Mouse (Mus musculus) CD4-positive, CD25-positive, alpha-beta regulatory T cell, adult 9 weeks (primary cell): ENCODE results near the gene Fam32a. TPM values are rescaled to one million over a fixed set of nuclear protein-coding genes. Genes with fewer than 3 reads are reported as not detected.

ENCODE experiments used
- polyA plus RNA-seq: library from polyadenylated mRNA; unstranded; fragments of 100-300 nt; shearing (Covaris generic); gene quantifications from one replicate; pipeline ENCODE4 v1.2.1, GENCODE M21; 2017

The Fam32a gene
- 123 TPM for polyA plus RNA-seq

GRCm38 (mm10) chr8:72219541-72220363, at the start of gene Fam32a:
TSS of gene Fam32a (plus strand) at chr8:72219730.

GRCm38 (mm10) chr8:72189417-72190214, 29.9 kb upstream of the Fam32a start, which contains the start of gene Hsh2d:
TSS of gene Hsh2d (plus strand) at chr8:72189638.

GRCm38 (mm10) chr8:72212751-72213150, 6.8 kb upstream of the Fam32a start, which contains the start of gene Cib3:
TSS of gene Cib3 (minus strand) at chr8:72212837.

GRCm38 (mm10) chr8:72213536-72213935, 6.0 kb upstream of the Fam32a start, which contains the start of gene Gm11034:
TSS of gene Gm11034 (minus strand) at chr8:72213636.

GRCm38 (mm10) chr8:72239499-72240402, 20.2 kb downstream of the Fam32a start, which contains the start of gene Ap1m1:
TSS of gene Ap1m1 (plus strand) at chr8:72240018.

Other genes starting within 250 kb of the Fam32a start
- 0.92 TPM for gene Cyp4f18, start 210.1 kb upstream of the Fam32a start, polyA plus RNA-seq
- gene Olfr372, start 178.5 kb upstream of the Fam32a start, polyA plus RNA-seq, result not detected
- gene Olfr373, start 136.6 kb upstream of the Fam32a start, polyA plus RNA-seq, result 0.26 TPM
- gene Olfr374, start 112.7 kb upstream of the Fam32a start, polyA plus RNA-seq, result 0.19 TPM
- gene Tpm4, start 84.8 kb upstream of the Fam32a start, polyA plus RNA-seq, result 240 TPM
- gene Rab8a, start 58.5 kb upstream of the Fam32a start, polyA plus RNA-seq, result 226 TPM
- 35.8 TPM for gene Hsh2d, start 30.1 kb upstream of the Fam32a start, polyA plus RNA-seq
- 0.14 TPM for gene Cib3, start 6.9 kb upstream of the Fam32a start, polyA plus RNA-seq
- gene Gm11034, start 6.1 kb upstream of the Fam32a start, polyA plus RNA-seq, result not detected
- 194 TPM for gene Ap1m1, start 20.3 kb downstream of the Fam32a start, polyA plus RNA-seq
- 3.9 TPM for gene Gm10282, start 85.5 kb downstream of the Fam32a start, polyA plus RNA-seq
- 15.6 TPM for gene Klf2, start 99.3 kb downstream of the Fam32a start, polyA plus RNA-seq
- gene Eps15l1, start 201.7 kb downstream of the Fam32a start, polyA plus RNA-seq, result 53.4 TPM
- 0.88 TPM for gene Calr3, start 224.1 kb downstream of the Fam32a start, polyA plus RNA-seq
- 10.5 TPM for gene 1700030K09Rik, start 224.2 kb downstream of the Fam32a start, polyA plus RNA-seq